Mouse (Mus musculus): ENCODE results near the gene 2410015M20Rik.

DNA sequence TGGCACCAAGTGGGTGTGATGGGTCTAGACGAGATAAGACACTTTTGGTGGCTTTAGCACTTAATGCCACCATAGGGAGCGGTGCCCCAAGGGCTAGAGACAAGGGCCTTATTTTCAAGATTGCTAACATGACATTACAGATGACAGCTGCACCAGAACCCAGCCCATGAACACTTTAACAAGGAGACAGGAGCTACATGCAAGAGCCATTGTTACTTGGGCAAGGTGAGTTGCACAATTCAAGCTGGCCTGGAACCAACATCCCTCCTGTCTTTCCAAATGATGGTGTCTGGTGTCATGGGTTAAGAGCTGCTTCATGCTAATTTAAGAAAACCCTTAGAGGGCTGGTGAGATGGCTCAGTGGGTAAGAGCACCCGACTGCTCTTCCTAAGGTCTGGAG is 50.2 kb downstream of the 2410015M20Rik start:
- no peak for TF ChIP-seq EP300 (optimal IDR thresholded peaks at IDR 0.05)
- TF ChIP-seq CTCF (IDR thresholded peaks at IDR 0.05; ENCODE audit: low read depth), result no peak
